Mouse (Mus musculus): Measurements from ENCODE around the gene March9.

Gene March9

GRCm38 (mm10) chr10:127083915-127084306 lies 23.9 kb upstream of the March9 start:
- no peak for TF ChIP-seq GATA4 (IDR thresholded peaks at IDR 0.05; ENCODE audit: insufficient replicate concordance, low read length)

- TF ChIP-seq GATA4 (IDR thresholded peaks at IDR 0.05; ENCODE audit: insufficient replicate concordance, low read length), result no peak
These were observed 23.4 kb upstream of the March9 start for GRCm38 (mm10) chr10:127083292-127083914.

- no peak for TF ChIP-seq GATA4 (IDR thresholded peaks at IDR 0.05; ENCODE audit: insufficient replicate concordance, low read length)
These were observed 22.1 kb upstream of the March9 start for GRCm38 (mm10) chr10:127081996-127082620.

- TF ChIP-seq GATA4 (IDR thresholded peaks at IDR 0.05; ENCODE audit: insufficient replicate concordance, low read length), result no peak
These were observed 21.2 kb upstream of the March9 start for GRCm38 (mm10) chr10:127080901-127081780.

GRCm38 (mm10) chr10:127079665-127080391 lies 19.8 kb upstream of the March9 start:
- no peak for TF ChIP-seq GATA4 (IDR thresholded peaks at IDR 0.05; ENCODE audit: insufficient replicate concordance, low read length)

GRCm38 (mm10) chr10:127078677-127079575 lies 18.9 kb upstream of the March9 start:
- TF ChIP-seq GATA4 (IDR thresholded peaks at IDR 0.05; ENCODE audit: insufficient replicate concordance, low read length), result no peak

GRCm38 (mm10) chr10:127078001-127078676 lies 18.2 kb upstream of the March9 start:
- TF ChIP-seq GATA4 (IDR thresholded peaks at IDR 0.05; ENCODE audit: insufficient replicate concordance, low read length), result no peak

GRCm38 (mm10) chr10:127077515-127077914 lies 17.5 kb upstream of the March9 start:
- no peak for TF ChIP-seq GATA4 (IDR thresholded peaks at IDR 0.05; ENCODE audit: insufficient replicate concordance, low read length)

- TF ChIP-seq GATA4 (IDR thresholded peaks at IDR 0.05; ENCODE audit: insufficient replicate concordance, low read length), result no peak
These were observed 16.1 kb upstream of the March9 start for GRCm38 (mm10) chr10:127076082-127076481.

- no peak for TF ChIP-seq GATA4 (IDR thresholded peaks at IDR 0.05; ENCODE audit: insufficient replicate concordance, low read length)
These were observed 15.7 kb upstream of the March9 start for GRCm38 (mm10) chr10:127075651-127076050.

- TF ChIP-seq GATA4 (IDR thresholded peaks at IDR 0.05; ENCODE audit: insufficient replicate concordance, low read length), result no peak
These were observed 15.1 kb upstream of the March9 start, which contains the start of gene Agap2 for GRCm38 (mm10) chr10:127075080-127075479. Gene Agap2, plus strand, starts transcription at chr10:127075284.

- TF ChIP-seq GATA4 (IDR thresholded peaks at IDR 0.05; ENCODE audit: insufficient replicate concordance, low read length), result no peak
These were observed 14.0 kb upstream of the March9 start for GRCm38 (mm10) chr10:127073981-127074380.

GRCm38 (mm10) chr10:127071203-127071602 lies 11.2 kb upstream of the March9 start:
- TF ChIP-seq GATA4 (IDR thresholded peaks at IDR 0.05; ENCODE audit: insufficient replicate concordance, low read length), result 0 out of 2 replicates have a peak, but pooled peaks have one; percentile 10

Measured in liver, adult (tissue).